ENCODE assay signal across 8 mouse cellular contexts in genomic region chr2:166154749-166155453, GRCm38 (mm10). TPM values are rescaled to one million over a fixed set of nuclear protein-coding genes. Genes with fewer than 3 reads are reported as not detected.
DNase-seq lines count a peak whose midpoint lies in the region; ATAC-seq and TF ChIP-seq lines count a peak whose summit lies in the region.

No protein-coding gene starts in this region.

- H3K4me1 ChIP-seq in thymus, adult 2 months (replicated peaks; ENCODE audit: control insufficient read depth, insufficient read depth, low read length), result peaks cover 7% of the 10 kb centered on the region; the same call in 1 of the 2 replicates
- H3K4me1 ChIP-seq in midbrain, embryonic 11.5 days (ENCODE audit: control insufficient read depth, insufficient read depth, low read length), result peaks cover 24% of the 10 kb centered on the region

- peak overlapping the region; percentile 77 for H3K9ac ChIP-seq in midbrain, embryonic 11.5 days (ENCODE audit: low read length)

- H3K4me2 ChIP-seq in midbrain, embryonic 11.5 days, result peak overlapping the region; percentile 93

- no peak for TF ChIP-seq POLR2A in thymus, adult 2 months (IDR thresholded peaks at IDR 0.05; ENCODE audit: control insufficient read depth, extremely low read depth, insufficient read depth, low read length, poor library complexity)

- no peaks in the 10 kb centered on the region for H3K9me3 ChIP-seq in midbrain, embryonic 11.5 days (ENCODE audit: control insufficient read depth, low read length)

- WGBS in thymus, adult 2 months, result 2% methylated on average over 94 of the region's 95 CpGs
- under 1% methylated on average over 67 of the region's 95 CpGs for WGBS in midbrain, embryonic 11.5 days

- TF ChIP-seq CTCF in thymus, adult 2 months (IDR thresholded peaks at IDR 0.05; ENCODE audit: borderline replicate concordance, control insufficient read depth, extremely low read depth, insufficient read depth, low read length, poor library complexity), result no peak

- H3K27ac ChIP-seq in thymus, adult 2 months (ENCODE audit: control insufficient read depth, insufficient read depth, low read length), result no peak overlapping the region
- peak overlapping the region; percentile 78 for H3K27ac ChIP-seq in midbrain, embryonic 11.5 days (ENCODE audit: low read depth, low read length)

- peaks cover 17% of the 10 kb centered on the region for H3K27me3 ChIP-seq in thymus, adult 2 months (ENCODE audit: control insufficient read depth, insufficient read depth, low read length)
- H3K27me3 ChIP-seq in midbrain, embryonic 11.5 days (ENCODE audit: control insufficient read depth, insufficient read depth, low read length), result peaks cover 5% of the 10 kb centered on the region

- intact Hi-C loops in heart, postnatal 14 days (cut with DNase I), result loop anchor here (1.0 to 5.0 kb wide), 4 partner anchors 46 to 409 kb away; no protein-coding TSS in a partner anchor
- intact Hi-C loops in left cerebral cortex, postnatal 4 days (cut with DNase I), result loop anchor here (2.0 to 10.0 kb wide), 3 partner anchors 180 to 410 kb away; no protein-coding TSS in a partner anchor

- DNase-seq in cerebellum, postnatal 10 days, result peak; percentile 55 to 57
- no peak for DNase-seq in cerebellum, adult 9-11 months
- no peak for DNase-seq in thymus, adult 2 months
- no peak for DNase-seq in thymus, postnatal 14 days
- peak; percentile 59 to 69 for DNase-seq in heart, postnatal 14 days
- DNase-seq in left cerebral cortex, postnatal 4 days, result peak; percentile 23
- DNase-seq in midbrain, embryonic 11.5 days (ENCODE audit: low spot score, missing footprints), result no peak
- DNase-seq in urinary bladder, postnatal 14 days (ENCODE audit: low spot score), result peak; percentile 40

- H3K4me3 ChIP-seq in thymus, adult 2 months (ENCODE audit: control insufficient read depth, insufficient read depth, low read length), result peak overlapping the region; percentile 24
- peak overlapping the region; percentile 70 for H3K4me3 ChIP-seq in midbrain, embryonic 11.5 days (ENCODE audit: low read depth, low read length)

- peak; percentile 71 for ATAC-seq in midbrain, embryonic 11.5 days (ENCODE audit: low FRiP score)

- no peaks in the 10 kb centered on the region for H3K36me3 ChIP-seq in thymus, adult 2 months (ENCODE audit: control insufficient read depth, insufficient read depth, low read length)
- H3K36me3 ChIP-seq in midbrain, embryonic 11.5 days (ENCODE audit: control insufficient read depth, insufficient read depth, low read length), result no peaks in the 10 kb centered on the region

RNA-seq across cellular contexts. Expression of gene Sulf2, which starts 0.6 kb away (rescaled TPM):
- polyA plus RNA-seq in thymus, adult 2 months (2012; rRNA removed), result 19.3 and 24.3 TPM in 2 replicates
- total RNA-seq in heart, postnatal 14 days (2021), result 10 to 100 TPM; 59.3 to 60.7 TPM
- total RNA-seq in left cerebral cortex, postnatal 4 days (2021), result 100 to 1,000 TPM; 153 to 162 TPM
- 84.5 and 87.6 TPM in 2 replicates for polyA plus RNA-seq in midbrain, embryonic 11.5 days (2014; fragmentation: Nextera tagmentation; extraction: Ambion mirVana)

Comparison
In these comparisons a context has a peak if more than half of its experiments do, and no peak if none do; other contexts are left out.
1. DNase-seq: peak in cerebellum, postnatal 10 days (2 of 2), heart, postnatal 14 days (2 of 2), left cerebral cortex, postnatal 4 days (single experiment) and urinary bladder, postnatal 14 days (single experiment); none in cerebellum, adult 9-11 months (single experiment), thymus, adult 2 months (single experiment), thymus, postnatal 14 days (single experiment) and midbrain, embryonic 11.5 days (single experiment).